Mouse (Mus musculus): ENCODE data around the gene Arid5a. TPM values are rescaled to one million over a fixed set of nuclear protein-coding genes. Genes with fewer than 3 reads are reported as not detected.

Gene Arid5a
- 3.3 and 4.5 TPM in 2 replicates for polyA plus RNA-seq (2012; rRNA removed)

DNA sequence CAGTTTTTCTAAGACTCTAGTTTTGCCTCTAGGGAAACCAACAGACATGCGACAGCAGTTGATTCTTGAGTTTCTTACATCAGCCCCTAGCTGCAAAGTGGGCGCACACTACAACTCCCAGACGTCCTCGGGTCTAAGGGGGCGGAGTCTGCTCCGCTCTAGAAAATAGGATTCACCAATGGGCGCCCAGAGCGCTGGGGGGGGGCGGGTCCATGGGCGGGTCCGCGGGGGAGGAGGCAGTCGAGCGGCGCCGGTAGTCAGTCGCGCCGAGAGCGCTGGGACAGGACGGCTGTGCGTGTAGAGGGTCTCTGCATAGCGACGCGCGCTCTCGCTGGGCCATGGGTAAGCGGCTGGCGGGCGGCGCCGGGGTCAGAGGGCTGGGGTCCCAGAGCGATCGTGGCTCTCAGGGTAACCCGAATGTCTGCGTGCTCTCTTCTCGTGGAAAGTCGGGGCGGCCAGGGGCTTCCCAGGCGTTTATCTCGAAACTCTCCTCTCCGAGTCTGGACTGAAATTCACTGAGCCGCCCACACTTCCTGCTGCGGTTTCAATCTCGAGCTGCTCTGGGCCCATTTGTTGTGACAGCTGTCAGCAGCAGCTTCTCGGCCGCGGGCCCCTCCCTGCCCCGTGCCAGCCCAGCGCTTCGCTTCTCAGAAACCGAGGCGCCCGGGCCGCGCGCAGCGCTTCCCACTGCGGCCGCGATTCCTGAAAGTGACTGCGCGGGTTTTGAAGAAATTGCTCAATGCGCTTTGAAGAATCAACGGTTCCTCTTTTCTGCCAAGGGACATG lies at the start of gene Arid5a:
TSS of gene Arid5a (plus strand) at position 239 of the 786 bp plus-strand sequence.
- peak; percentile 93 for DNase-seq
- Histone ChIP-seq H3K4me1 (ENCODE audit: control insufficient read depth, insufficient read depth, low read length) (peaks cover 4% of the 10 kb centered on the region), H3K27me3 (replicated peaks; ENCODE audit: control insufficient read depth, insufficient read depth, low read length) (no peaks in the 10 kb centered on the region), H3K27ac (ENCODE audit: insufficient read depth, low read depth, low read length) (peak within 1 kb of the TSS; percentile 13; the same call in 1 of the 2 replicates), H3K36me3 (ENCODE audit: control insufficient read depth, insufficient read depth, low read length) (no peaks in the 10 kb centered on the region), H3K4me3 (ENCODE audit: insufficient read depth, low read depth, low read length) (peak within 1 kb of the TSS; percentile 77)
- WGBS: under 1% methylated on average over 65 of the region's 65 CpGs
- peak; percentile 97 for TF ChIP-seq POLR2A (IDR thresholded peaks at IDR 0.05; ENCODE audit: low read depth, low read length)
- TF ChIP-seq CTCF (conservative IDR thresholded peaks at IDR 0.05; ENCODE audit: insufficient read depth, insufficient read length, low read depth, low read length): no peak

GRCm38 (mm10) chr1:36258631-36259030 lies 48.9 kb upstream of the Arid5a start:
- Histone ChIP-seq H3K4me1 (ENCODE audit: control insufficient read depth, insufficient read depth, low read length) (peaks cover 5% of the 10 kb centered on the region; the same call in 1 of the 2 replicates), H3K4me3 (ENCODE audit: insufficient read depth, low read depth, low read length) (no peak overlapping the region), H3K36me3 (ENCODE audit: control insufficient read depth, insufficient read depth, low read length) (no peaks in the 10 kb centered on the region), H3K27me3 (replicated peaks; ENCODE audit: control insufficient read depth, insufficient read depth, low read length) (no peaks in the 10 kb centered on the region; the same call in 1 of the 2 replicates), H3K27ac (ENCODE audit: insufficient read depth, low read depth, low read length) (no peak overlapping the region)
- WGBS: 60% methylated on average over 2 of the region's 2 CpGs
- TF ChIP-seq CTCF (conservative IDR thresholded peaks at IDR 0.05; ENCODE audit: insufficient read depth, insufficient read length, low read depth, low read length): no peak
- TF ChIP-seq POLR2A (IDR thresholded peaks at IDR 0.05; ENCODE audit: low read depth, low read length): no peak
- no peak for DNase-seq

DNA sequence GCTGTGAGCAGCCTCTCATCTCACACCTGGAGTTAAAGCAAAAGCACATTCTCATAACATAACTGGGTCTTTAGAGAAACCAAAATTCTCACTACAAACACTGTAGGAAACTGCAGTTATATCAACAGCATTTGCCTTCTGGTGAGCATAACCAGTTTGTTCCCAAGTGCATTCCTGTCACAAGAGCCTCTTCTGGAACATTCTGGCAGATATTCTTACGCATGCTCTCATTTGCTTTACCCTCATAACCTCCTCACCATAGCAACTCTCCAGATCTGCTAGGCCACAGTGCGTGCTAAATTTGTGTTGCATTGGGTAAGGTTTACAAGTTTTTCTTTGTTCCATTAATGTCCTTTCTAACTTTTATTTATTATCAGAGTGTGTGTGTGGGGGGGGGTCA lies 48.3 kb upstream of the Arid5a start:
- WGBS: 87% methylated on average over 2 of the region's 2 CpGs
- TF ChIP-seq CTCF (conservative IDR thresholded peaks at IDR 0.05; ENCODE audit: insufficient read depth, insufficient read length, low read depth, low read length): no peak
- TF ChIP-seq POLR2A (IDR thresholded peaks at IDR 0.05; ENCODE audit: low read depth, low read length): no peak
- H3K4me1 ChIP-seq (ENCODE audit: control insufficient read depth, insufficient read depth, low read length): peaks cover 5% of the 10 kb centered on the region; the same call in 1 of the 2 replicates

DNA sequence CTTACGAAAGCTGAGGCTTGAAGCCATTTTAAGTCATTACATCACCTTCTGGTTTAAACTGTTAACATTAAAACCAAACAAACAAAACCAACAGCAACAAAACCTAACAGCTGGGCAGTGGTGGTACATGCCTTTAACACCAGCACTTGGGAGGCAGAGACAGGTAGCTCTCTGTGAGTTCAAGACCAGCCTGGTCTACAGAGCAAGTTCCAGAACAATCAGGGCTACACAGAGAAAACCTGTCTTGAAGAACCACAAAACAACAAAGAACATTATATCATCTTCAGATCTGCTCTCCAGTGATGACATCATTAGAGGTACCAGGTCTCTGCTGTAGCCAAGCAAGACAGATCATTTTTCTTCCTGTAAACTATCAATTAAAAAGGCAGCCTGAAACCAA lies 47.1 kb upstream of the Arid5a start:
- no peak overlapping the region for H3K4me3 ChIP-seq (ENCODE audit: insufficient read depth, low read depth, low read length)
- no peak overlapping the region for H3K27ac ChIP-seq (ENCODE audit: insufficient read depth, low read depth, low read length)
- no peaks in the 10 kb centered on the region for H3K4me1 ChIP-seq (ENCODE audit: control insufficient read depth, insufficient read depth, low read length)
- no peak for DNase-seq
- no peaks in the 10 kb centered on the region for H3K36me3 ChIP-seq (ENCODE audit: control insufficient read depth, insufficient read depth, low read length)
- no peaks in the 10 kb centered on the region for H3K27me3 ChIP-seq (replicated peaks; ENCODE audit: control insufficient read depth, insufficient read depth, low read length)
- 91% methylated on average over 1 of the region's 1 CpGs for WGBS
- TF ChIP-seq POLR2A (IDR thresholded peaks at IDR 0.05; ENCODE audit: low read depth, low read length): no peak
- TF ChIP-seq CTCF (conservative IDR thresholded peaks at IDR 0.05; ENCODE audit: insufficient read depth, insufficient read length, low read depth, low read length): no peak

More for the DNA sequence above, 48.3 kb upstream of the Arid5a start:
- Histone ChIP-seq H3K27ac (ENCODE audit: insufficient read depth, low read depth, low read length) (no peak overlapping the region), H3K27me3 (replicated peaks; ENCODE audit: control insufficient read depth, insufficient read depth, low read length) (no peaks in the 10 kb centered on the region; the same call in 1 of the 2 replicates), H3K36me3 (ENCODE audit: control insufficient read depth, insufficient read depth, low read length) (no peaks in the 10 kb centered on the region), H3K4me3 (ENCODE audit: insufficient read depth, low read depth, low read length) (no peak overlapping the region)
- no peak for DNase-seq

DNA sequence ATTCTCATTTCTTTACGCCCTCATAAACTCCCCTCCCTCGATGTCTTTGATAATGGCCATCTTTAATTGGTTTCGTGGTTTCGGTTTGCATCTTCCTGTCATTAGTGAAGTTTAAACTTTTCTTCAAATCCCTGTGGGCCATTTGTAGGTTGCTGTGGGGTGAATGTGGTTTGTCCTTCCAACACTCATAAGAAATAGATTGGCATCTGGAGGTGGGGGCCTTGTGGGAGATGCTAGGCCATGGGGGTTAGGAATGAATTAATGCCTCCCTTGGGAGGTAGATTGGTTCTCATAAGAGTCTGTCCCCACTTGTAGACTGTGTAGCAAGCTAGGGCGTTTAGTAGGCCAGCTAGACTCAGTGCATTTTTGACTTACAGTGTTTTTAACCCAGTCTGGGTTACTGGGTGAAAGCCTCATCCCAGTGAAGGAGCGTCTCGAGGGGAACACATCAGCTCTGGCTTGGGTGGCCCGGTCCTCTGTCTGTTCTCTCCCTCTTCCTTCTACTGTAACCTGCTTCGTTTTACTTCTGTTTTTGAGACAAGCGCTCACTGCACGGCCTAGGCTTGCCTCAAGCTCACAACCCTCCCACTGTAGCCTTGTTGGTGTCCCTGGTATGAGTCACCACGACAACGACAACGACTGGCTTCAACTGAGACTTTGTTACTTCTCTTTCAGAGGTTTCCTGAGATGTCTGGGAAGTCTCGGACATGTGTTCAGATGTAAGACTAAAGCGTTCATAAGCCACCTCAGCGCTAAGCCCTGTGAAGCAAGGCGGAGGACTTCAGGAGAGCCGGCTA lies 45.6 kb upstream of the Arid5a start:
- no peaks in the 10 kb centered on the region for H3K27me3 ChIP-seq (replicated peaks; ENCODE audit: control insufficient read depth, insufficient read depth, low read length)
- no peaks in the 10 kb centered on the region for H3K4me1 ChIP-seq (ENCODE audit: control insufficient read depth, insufficient read depth, low read length)
- peak; percentile 38 for DNase-seq
- H3K4me3 ChIP-seq (ENCODE audit: insufficient read depth, low read depth, low read length): no peak overlapping the region
- no peaks in the 10 kb centered on the region for H3K36me3 ChIP-seq (ENCODE audit: control insufficient read depth, insufficient read depth, low read length)
- WGBS: 78% methylated on average over 19 of the region's 19 CpGs
- no peak overlapping the region for H3K27ac ChIP-seq (ENCODE audit: insufficient read depth, low read depth, low read length)
- TF ChIP-seq POLR2A (IDR thresholded peaks at IDR 0.05; ENCODE audit: low read depth, low read length): no peak
- TF ChIP-seq CTCF (conservative IDR thresholded peaks at IDR 0.05; ENCODE audit: insufficient read depth, insufficient read length, low read depth, low read length): no peak

DNA sequence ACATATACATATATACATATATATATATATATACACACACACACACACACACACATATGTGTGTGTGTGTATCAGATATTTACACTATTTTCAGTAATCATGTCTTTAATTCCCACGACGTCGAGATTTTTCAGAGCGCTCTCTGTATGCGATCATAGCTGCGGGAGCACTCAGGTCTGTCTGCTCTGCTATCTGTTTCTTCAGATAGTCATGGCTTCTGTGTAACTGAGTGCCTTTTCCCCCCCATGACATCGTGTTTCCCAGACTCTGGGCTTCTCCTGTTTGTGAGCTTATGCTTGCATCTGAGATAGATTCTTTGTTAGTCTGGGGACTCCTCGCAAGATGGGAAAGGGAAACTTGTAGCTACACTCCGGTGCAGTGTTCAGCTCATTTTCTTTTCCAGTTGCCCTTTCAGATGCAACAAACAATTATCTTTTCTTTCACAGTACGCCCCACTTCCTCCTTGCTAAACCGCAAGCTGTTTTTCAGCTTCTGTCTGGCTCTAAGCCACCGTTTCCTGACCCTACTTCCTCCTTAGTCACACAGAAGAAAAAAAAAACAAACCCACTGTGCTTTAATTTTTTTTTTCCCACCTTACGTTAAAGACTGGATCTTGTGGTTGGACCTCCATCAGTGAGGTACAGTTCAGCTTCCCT lies 43.6 kb upstream of the Arid5a start:
- no peak overlapping the region for H3K4me3 ChIP-seq (ENCODE audit: insufficient read depth, low read depth, low read length)
- H3K27me3 ChIP-seq (replicated peaks; ENCODE audit: control insufficient read depth, insufficient read depth, low read length): no peaks in the 10 kb centered on the region
- WGBS: 44% methylated on average over 13 of the region's 13 CpGs
- no peaks in the 10 kb centered on the region for H3K36me3 ChIP-seq (ENCODE audit: control insufficient read depth, insufficient read depth, low read length)
- no peaks in the 10 kb centered on the region for H3K4me1 ChIP-seq (ENCODE audit: control insufficient read depth, insufficient read depth, low read length)
- DNase-seq: peak; percentile 89
- peak overlapping the region; percentile 58 for H3K27ac ChIP-seq (ENCODE audit: insufficient read depth, low read depth, low read length)
- TF ChIP-seq CTCF (conservative IDR thresholded peaks at IDR 0.05; ENCODE audit: insufficient read depth, insufficient read length, low read depth, low read length) (no peak), POLR2A (IDR thresholded peaks at IDR 0.05; ENCODE audit: low read depth, low read length) (no peak)

All from kidney, adult 2 months (tissue).